Mouse (Mus musculus) heart, postnatal 0 days (tissue): ENCODE data around the gene Scn3b. TPM values are rescaled to one million over a fixed set of nuclear protein-coding genes. Genes with fewer than 3 reads are reported as not detected.
A peak's percentile ranks its signal among the peaks of the same experiment; 100 is the strongest.

Source experiments
- ATAC-seq: fragments of 200-750 bp; cut with Nextera tagmentation; 2 replicates; pipeline ENCODE4 v1.8.0; 2017; ENCODE audit warnings: low read depth, moderate number of reproducible peaks, moderate library complexity; ENCODE audit not compliant: insufficient read depth
- DNase-seq: peaks from one replicate; pipeline ENCODE4 v3.0.0-alpha.2; 2016; ENCODE audit warnings: low spot score
- H3K27ac ChIP-seq: fragments of 300-500 bp; sonication (generic); 2 replicates; pipeline ENCODE4 v1.5.1; 2014; ENCODE audit warnings: low read depth, mild to moderate bottlenecking
- H3K27me3 ChIP-seq: fragments of 300-500 bp; sonication (generic); 2 replicates; pipeline ENCODE4 v1.6.1; 2014; ENCODE audit warnings: low read length, mixed read lengths; ENCODE audit not compliant: control insufficient read depth, insufficient read depth
- H3K36me3 ChIP-seq: fragments of 300-500 bp; sonication (generic); replicated peaks from 2 replicates; pipeline ENCODE4 v1.6.1; 2014; ENCODE audit warnings: low read length, mixed read lengths; ENCODE audit not compliant: control insufficient read depth, insufficient read depth
- H3K4me1 ChIP-seq: fragments of 300-500 bp; sonication (generic); 2 replicates; pipeline ENCODE4 v1.6.1; 2014; ENCODE audit warnings: antibody characterized with exemption; ENCODE audit not compliant: control insufficient read depth, insufficient read depth
- H3K4me2 ChIP-seq: fragments of 300-500 bp; sonication (generic); 2 replicates; pipeline ENCODE4 v1.6.1; 2014; ENCODE audit warnings: low read depth, mild to moderate bottlenecking, low read length, moderate library complexity
- H3K4me3 ChIP-seq: fragments of 300-500 bp; sonication (generic); 2 replicates; pipeline ENCODE4 v1.5.1; 2014; ENCODE audit warnings: low read depth, low read length
- H3K9ac ChIP-seq: fragments of 300-500 bp; sonication (generic); replicated peaks from 2 replicates; pipeline ENCODE4 v1.6.1; 2014; ENCODE audit warnings: low read depth, low read length, mixed read lengths
- H3K9me3 ChIP-seq: fragments of 300-500 bp; sonication (generic); replicated peaks from 2 replicates; pipeline ENCODE4 v1.6.1; 2016; ENCODE audit warnings: low read length; ENCODE audit not compliant: control insufficient read depth
- CTCF ChIP-seq: IDR thresholded peaks from 2 replicates; pipeline ENCODE4 v1.5.1; 2016; ENCODE audit warnings: antibody characterized with exemption, control low read depth, low read depth
- EP300 ChIP-seq: IDR thresholded peaks from 2 replicates; pipeline ENCODE4 v1.6.1; 2016; ENCODE audit warnings: antibody characterized with exemption, low read depth
- WGBS: fragments of 180-500 bp; shearing (Covaris S2); extraction: QIAGEN DNeasy Blood & Tissue Kit; methylation state at CpG from one replicate; pipeline ENCODE4 v1.1.7; 2014; 5-methylcytosine and 5-hydroxymethylcytosine counted together
- polyA plus RNA-seq: library from polyadenylated mRNA; unstranded; fragments of >200 nt; fragmentation: Nextera tagmentation; extraction: Ambion mirVana; gene quantifications from 2 replicates; pipeline ENCODE4 v1.2.1, GENCODE M21; 2015
- total RNA-seq: library from RNA; depleted of rRNA; stranded (reverse); fragments of >200 nt; gene quantifications from 2 replicates; pipeline ENCODE4 v1.2.3, GENCODE M21; 2014; ENCODE audit warnings: low replicate concordance

Gene Scn3b
- total and polyA plus RNA-seq, 2 experiments from 2014 or later, result 0.75 to 5.5 TPM

DNA sequence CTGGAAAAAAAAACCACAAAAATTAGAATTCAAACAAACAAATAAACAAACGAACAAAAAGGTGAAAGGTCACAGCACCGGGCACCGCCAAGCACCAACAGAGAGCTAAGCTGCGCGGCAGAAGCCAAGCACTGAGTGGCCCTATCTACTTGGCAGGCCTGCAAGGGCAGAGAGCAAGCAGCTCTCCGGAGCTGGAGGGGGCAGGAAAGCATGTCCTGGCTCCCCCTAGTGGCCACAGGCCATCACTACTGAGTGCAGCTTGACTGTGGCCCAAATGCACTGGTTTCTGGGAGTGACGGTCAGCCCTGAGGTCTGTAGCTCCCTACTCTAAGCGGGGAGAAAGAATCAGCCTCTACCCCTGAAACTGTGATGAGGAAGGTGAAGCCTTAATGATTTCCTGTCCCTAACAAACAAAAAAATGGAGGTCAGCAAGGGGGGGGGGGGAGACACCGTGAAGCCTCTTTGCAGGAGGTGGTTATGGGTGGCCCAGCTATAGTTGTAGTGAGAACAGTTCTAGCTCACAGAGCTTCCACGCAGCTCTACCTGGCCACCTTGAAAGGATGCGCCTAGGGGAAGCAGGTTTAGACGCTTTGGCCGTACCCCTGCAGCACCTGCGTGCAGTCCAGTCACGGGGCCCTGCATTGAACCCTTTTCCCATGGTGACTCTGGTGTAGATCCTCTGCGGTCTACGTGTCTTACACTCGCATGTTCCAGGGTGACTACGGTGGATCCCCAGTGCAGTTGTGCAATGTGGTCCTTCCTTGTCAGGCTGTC is 61.8 kb downstream of the Scn3b start:
- Histone ChIP-seq H3K27ac (no peak overlapping the region), H3K27me3 (no peaks in the 10 kb centered on the region), H3K36me3 (no peaks in the 10 kb centered on the region), H3K9ac (no peak overlapping the region), H3K4me3 (no peak overlapping the region), H3K4me2 (no peak overlapping the region), H3K9me3 (no peaks in the 10 kb centered on the region), H3K4me1 (no peaks in the 10 kb centered on the region; the same call in 1 of the 2 replicates)
- WGBS, result 54% methylated on average over 19 of the region's 19 CpGs
- TF ChIP-seq CTCF (peak; percentile 98), EP300 (no peak)
- DNase-seq (peak; percentile 92), ATAC-seq (peak; percentile 92)

- no peaks in the 10 kb centered on the region for H3K9me3 ChIP-seq
- WGBS, result 82% methylated on average over 15 of the region's 15 CpGs
- H3K4me3 ChIP-seq, result no peak overlapping the region
- DNase-seq (no peak), ATAC-seq (no peak)
- no peaks in the 10 kb centered on the region for H3K27me3 ChIP-seq
- peaks cover 1% of the 10 kb centered on the region for H3K4me1 ChIP-seq
- no peak overlapping the region for H3K4me2 ChIP-seq
- no peak overlapping the region for H3K9ac ChIP-seq
- no peak overlapping the region for H3K27ac ChIP-seq
- no peak for TF ChIP-seq CTCF
- no peak for TF ChIP-seq EP300
- H3K36me3 ChIP-seq, result no peaks in the 10 kb centered on the region
Measured at GRCm38 (mm10) chr9:40331411-40332286, 62.6 kb downstream of the Scn3b start.

GRCm38 (mm10) chr9:40332326-40332725 is 63.3 kb downstream of the Scn3b start:
- TF ChIP-seq CTCF (no peak), EP300 (no peak)
- no peaks in the 10 kb centered on the region for H3K9me3 ChIP-seq
- H3K36me3 ChIP-seq, result no peaks in the 10 kb centered on the region
- DNase-seq, result no peak
- no peaks in the 10 kb centered on the region for H3K27me3 ChIP-seq
- no peak for ATAC-seq
- H3K9ac ChIP-seq, result no peak overlapping the region
- H3K4me2 ChIP-seq, result no peak overlapping the region
- peaks cover 8% of the 10 kb centered on the region for H3K4me1 ChIP-seq
- WGBS, result 81% methylated on average over 4 of the region's 4 CpGs
- H3K27ac ChIP-seq, result no peak overlapping the region
- no peak overlapping the region for H3K4me3 ChIP-seq

DNA sequence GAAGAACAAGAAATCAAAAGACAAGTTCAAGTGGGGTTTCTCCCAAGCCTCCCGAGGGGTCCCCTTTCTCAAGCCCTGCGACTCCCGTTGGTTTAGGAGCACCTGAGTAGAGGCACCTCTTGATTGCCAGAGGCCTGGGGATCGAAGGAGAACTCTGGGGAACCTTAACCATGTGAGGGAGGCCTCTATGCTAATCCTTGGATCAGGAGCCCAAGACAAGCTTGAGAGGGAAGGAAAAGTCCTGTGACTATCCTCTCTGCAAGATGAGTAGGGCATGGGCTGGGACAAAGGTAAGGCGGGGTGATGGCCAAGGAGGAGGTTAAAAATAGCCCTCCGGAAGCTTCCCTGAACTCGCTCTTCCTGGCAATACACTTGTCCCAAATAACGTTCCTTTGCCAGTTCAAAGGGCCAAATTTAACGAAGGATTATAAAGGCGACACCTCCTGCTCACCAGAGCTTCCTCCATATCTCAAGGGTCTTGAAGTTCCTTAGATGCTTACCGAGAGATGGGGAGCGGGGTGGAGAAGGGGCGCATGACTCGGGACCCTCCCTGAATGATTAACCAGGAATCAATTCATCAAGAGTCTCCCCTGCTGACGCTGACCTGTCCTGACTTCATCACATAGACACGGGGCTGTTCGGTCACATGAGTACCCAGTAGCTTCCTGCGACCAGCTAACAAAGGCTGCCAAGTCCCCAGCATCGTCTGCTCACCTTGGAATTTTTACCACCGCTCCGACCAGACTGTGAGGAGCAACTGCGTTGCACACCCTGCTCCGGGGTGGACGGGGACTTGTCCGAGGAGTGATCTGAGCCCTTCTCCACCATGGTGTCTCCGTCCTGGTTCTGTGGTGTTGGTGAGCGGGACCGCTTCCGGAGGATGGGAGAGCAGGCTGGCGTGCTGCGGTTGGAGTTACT is 64.0 kb downstream of the Scn3b start:
- no peak overlapping the region for H3K9ac ChIP-seq
- no peaks in the 10 kb centered on the region for H3K9me3 ChIP-seq
- 73% methylated on average over 31 of the region's 31 CpGs for WGBS
- H3K27me3 ChIP-seq, result no peaks in the 10 kb centered on the region
- H3K4me3 ChIP-seq, result no peak overlapping the region
- no peaks in the 10 kb centered on the region for H3K36me3 ChIP-seq
- no peak overlapping the region for H3K27ac ChIP-seq
- no peak for TF ChIP-seq CTCF
- no peak for TF ChIP-seq EP300
- H3K4me1 ChIP-seq, result peaks cover 11% of the 10 kb centered on the region
- ATAC-seq (no peak), DNase-seq (no peak)
- H3K4me2 ChIP-seq, result no peak overlapping the region

- TF ChIP-seq CTCF, result peak; percentile 87
- no peak for TF ChIP-seq EP300
- no peak overlapping the region for H3K4me2 ChIP-seq
- no peak for ATAC-seq
- DNase-seq, result peak; percentile 58
- H3K4me1 ChIP-seq, result peaks cover 11% of the 10 kb centered on the region
- H3K9me3 ChIP-seq, result no peaks in the 10 kb centered on the region
- H3K27ac ChIP-seq, result no peak overlapping the region
- no peaks in the 10 kb centered on the region for H3K36me3 ChIP-seq
- WGBS, result 51% methylated on average over 9 of the region's 9 CpGs
- H3K4me3 ChIP-seq, result no peak overlapping the region
- no peaks in the 10 kb centered on the region for H3K27me3 ChIP-seq
- H3K9ac ChIP-seq, result no peak overlapping the region
Measured at GRCm38 (mm10) chr9:40333649-40334396, 64.8 kb downstream of the Scn3b start.
